Mouse (Mus musculus): ENCODE measurements around the gene Dnaaf2. TPM values are rescaled to one million over a fixed set of nuclear protein-coding genes. Genes with fewer than 3 reads are reported as not detected.

Dnaaf2 gene
- polyA plus RNA-seq (2017; shearing (Covaris generic)): 3.1 TPM

GRCm38 (mm10) chr12:69198164-69198535, at the start of gene Dnaaf2:
TSS of gene Dnaaf2 (minus strand) at chr12:69198429.

GRCm38 (mm10) chr12:69240876-69241275, 42.6 kb upstream of the Dnaaf2 start, which contains the start of gene Klhdc1:
TSS of gene Klhdc1 (plus strand) at chr12:69241176.

GRCm38 (mm10) chr12:69227776-69228466, 29.7 kb upstream of the Dnaaf2 start, which contains the start of gene Pole2:
TSS of gene Pole2 (minus strand) at chr12:69228195.

GRCm38 (mm10) chr12:69204052-69204833, 6.0 kb upstream of the Dnaaf2 start, which contains the start of gene Gm49384:
TSS of gene Gm49384 (minus strand) at chr12:69204267.

GRCm38 (mm10) chr12:69196444-69197377, 1.5 kb downstream of the Dnaaf2 start, which contains the start of gene Gm49383:
TSS of gene Gm49383 (minus strand) at chr12:69197104.

GRCm38 (mm10) chr12:69183583-69184308, 14.5 kb downstream of the Dnaaf2 start, which contains the start of the genes Rpl36al and Mgat2:
TSS of gene Rpl36al (minus strand) at chr12:69184083.
TSS of gene Mgat2 (plus strand) at chr12:69184157.

GRCm38 (mm10) chr12:69168461-69169106, 29.6 kb downstream of the Dnaaf2 start, which contains the start of gene Lrr1:
TSS of gene Lrr1 (plus strand) at chr12:69168814.

GRCm38 (mm10) chr12:69158765-69159577, 39.3 kb downstream of the Dnaaf2 start, which contains the start of gene Rps29:
TSS of gene Rps29 (minus strand) at chr12:69159186.

Other genes with a start within 250 kb of the Dnaaf2 start
- 2,065 TPM for gene Rps29, start 39.2 kb downstream of the Dnaaf2 start, polyA plus RNA-seq (2017; shearing (Covaris generic))
- gene Lrr1, start 29.6 kb downstream of the Dnaaf2 start, polyA plus RNA-seq (2017; shearing (Covaris generic)): not detected
- 326 TPM for gene Rpl36al, start 14.3 kb downstream of the Dnaaf2 start, polyA plus RNA-seq (2017; shearing (Covaris generic))
- gene Mgat2, start 14.3 kb downstream of the Dnaaf2 start, polyA plus RNA-seq (2017; shearing (Covaris generic)): 61.4 TPM
- gene Gm49383, start 1.3 kb downstream of the Dnaaf2 start, polyA plus RNA-seq (2017; shearing (Covaris generic)): 9.1 TPM
- 8.9 TPM for gene Gm49384, start 5.8 kb upstream of the Dnaaf2 start, polyA plus RNA-seq (2017; shearing (Covaris generic))
- gene Pole2, start 29.8 kb upstream of the Dnaaf2 start, polyA plus RNA-seq (2017; shearing (Covaris generic)): 3.3 TPM
- gene Klhdc1, start 42.7 kb upstream of the Dnaaf2 start, polyA plus RNA-seq (2017; shearing (Covaris generic)): 18.9 TPM
- 24.6 TPM for gene Klhdc2, start 98.3 kb upstream of the Dnaaf2 start, polyA plus RNA-seq (2017; shearing (Covaris generic))
- 142 TPM for gene Nemf, start 158.7 kb upstream of the Dnaaf2 start, polyA plus RNA-seq (2017; shearing (Covaris generic))
- 389 TPM for gene Arf6, start 173.7 kb upstream of the Dnaaf2 start, polyA plus RNA-seq (2017; shearing (Covaris generic))
- 5.6 TPM for gene Gm9887, start 174.0 kb upstream of the Dnaaf2 start, polyA plus RNA-seq (2017; shearing (Covaris generic))